Mouse (Mus musculus) forebrain, embryonic 14.5 days (tissue): ENCODE results near the gene Tbc1d4. TPM values are rescaled to one million over a fixed set of nuclear protein-coding genes. Genes with fewer than 3 reads are reported as not detected.

Source experiments
- ATAC-seq: fragments of 200-750 bp; cut with Nextera tagmentation; 2 replicates; pipeline ENCODE4 v1.8.0; 2017; ENCODE audit warnings: mild to moderate bottlenecking, moderate library complexity
- DNase-seq: peaks from one replicate; pipeline ENCODE4 v3.0.0-alpha.2; 2015; ENCODE audit warnings: low spot score
- H3K27ac ChIP-seq: fragments of 300-500 bp; sonication (generic); 2 replicates; pipeline ENCODE4 v1.5.1; 2014; ENCODE audit warnings: low read depth, mild to moderate bottlenecking, control low read depth, low read length, moderate library complexity
- H3K27me3 ChIP-seq: fragments of 300-500 bp; sonication (generic); replicated peaks from 2 replicates; pipeline ENCODE4 v1.6.1; 2014; ENCODE audit warnings: low read length, control low read depth, mixed read lengths; ENCODE audit not compliant: control insufficient read depth, insufficient read depth
- H3K36me3 ChIP-seq: fragments of 300-500 bp; sonication (generic); 2 replicates; pipeline ENCODE4 v1.6.1; 2014; ENCODE audit warnings: low read length, control low read depth; ENCODE audit not compliant: control insufficient read depth, insufficient read depth
- H3K4me1 ChIP-seq: fragments of 300-500 bp; sonication (generic); 2 replicates; pipeline ENCODE4 v1.6.1; 2014; ENCODE audit warnings: antibody characterized with exemption, low read length, control low read depth; ENCODE audit not compliant: control insufficient read depth, insufficient read depth
- H3K4me2 ChIP-seq: fragments of 300-500 bp; sonication (generic); 2 replicates; pipeline ENCODE4 v1.6.1; 2014; ENCODE audit warnings: mild to moderate bottlenecking, control low read depth, low read length
- H3K4me3 ChIP-seq: fragments of 300-500 bp; sonication (generic); 2 replicates; pipeline ENCODE4 v1.5.1; 2014; ENCODE audit warnings: low read depth, low read length, control low read depth
- H3K9ac ChIP-seq: fragments of 300-500 bp; sonication (generic); 2 replicates; pipeline ENCODE4 v1.6.1; 2014; ENCODE audit warnings: mild to moderate bottlenecking, low read length, control low read depth, moderate library complexity
- H3K9me3 ChIP-seq: fragments of 300-500 bp; sonication (generic); replicated peaks from 2 replicates; pipeline ENCODE4 v1.6.1; 2016; ENCODE audit warnings: low read length, control low read depth, mixed read lengths; ENCODE audit not compliant: control insufficient read depth
- WGBS: fragments of 180-500 bp; shearing (Covaris S2); extraction: QIAGEN DNeasy Blood & Tissue Kit; methylation state at CpG from one replicate; pipeline ENCODE4 v1.1.7; 2014; 5-methylcytosine and 5-hydroxymethylcytosine counted together
- polyA plus RNA-seq: library from polyadenylated mRNA; unstranded; fragments of >200 nt; fragmentation: Nextera tagmentation; extraction: Ambion mirVana; gene quantifications from 2 replicates; pipeline ENCODE4 v1.2.1, GENCODE M21; 2014

Tbc1d4 gene
- polyA plus RNA-seq, 1 experiment from 2014 or later = 5.6 TPM

GRCm38 (mm10) chr14:101417679-101418078 lies 191.3 kb downstream of the Tbc1d4 start:
- Histone ChIP-seq H3K36me3 (no peaks in the 10 kb centered on the region), H3K4me1 (no peaks in the 10 kb centered on the region), H3K9me3 (no peaks in the 10 kb centered on the region), H3K4me2 (no peak overlapping the region), H3K27me3 (no peaks in the 10 kb centered on the region), H3K9ac (no peak overlapping the region), H3K27ac (no peak overlapping the region), H3K4me3 (no peak overlapping the region)
- DNase-seq (no peak), ATAC-seq (no peak)
- WGBS = 81% methylated on average over 2 of the region's 2 CpGs

Other genes starting within 250 kb of the Tbc1d4 start
- 81.2 and 85.4 TPM in 2 replicates for gene Commd6, start 31.5 kb upstream of the Tbc1d4 start, polyA plus RNA-seq
- 260 and 265 TPM in 2 replicates for gene Uchl3, start 44.8 kb upstream of the Tbc1d4 start, polyA plus RNA-seq
- gene Gm9922, start 120.6 kb upstream of the Tbc1d4 start, polyA plus RNA-seq = 0.59 TPM in 1 of 2 replicates, not detected in the other
- gene Lmo7, start 120.8 kb upstream of the Tbc1d4 start, polyA plus RNA-seq = 4.4 and 9.6 TPM in 2 replicates